Mouse (Mus musculus) heart, adult 2 months (tissue): ENCODE data around the gene Cacng4.

Source experiments
- CTCF ChIP-seq: fragments of 200-600 bp; IDR thresholded peaks from 2 replicates; pipeline ENCODE4 v1.8.1; 2022; ENCODE audit warnings: antibody characterized with exemption, mild to moderate bottlenecking, moderate library complexity
- POLR2A ChIP-seq: fragments of 200-500 bp; IDR thresholded peaks from 2 replicates; pipeline ENCODE4 v1.6.1; 2011; ENCODE audit warnings: mild to moderate bottlenecking, low read depth, low read length, control low read depth; ENCODE audit not compliant: insufficient read depth

DNA sequence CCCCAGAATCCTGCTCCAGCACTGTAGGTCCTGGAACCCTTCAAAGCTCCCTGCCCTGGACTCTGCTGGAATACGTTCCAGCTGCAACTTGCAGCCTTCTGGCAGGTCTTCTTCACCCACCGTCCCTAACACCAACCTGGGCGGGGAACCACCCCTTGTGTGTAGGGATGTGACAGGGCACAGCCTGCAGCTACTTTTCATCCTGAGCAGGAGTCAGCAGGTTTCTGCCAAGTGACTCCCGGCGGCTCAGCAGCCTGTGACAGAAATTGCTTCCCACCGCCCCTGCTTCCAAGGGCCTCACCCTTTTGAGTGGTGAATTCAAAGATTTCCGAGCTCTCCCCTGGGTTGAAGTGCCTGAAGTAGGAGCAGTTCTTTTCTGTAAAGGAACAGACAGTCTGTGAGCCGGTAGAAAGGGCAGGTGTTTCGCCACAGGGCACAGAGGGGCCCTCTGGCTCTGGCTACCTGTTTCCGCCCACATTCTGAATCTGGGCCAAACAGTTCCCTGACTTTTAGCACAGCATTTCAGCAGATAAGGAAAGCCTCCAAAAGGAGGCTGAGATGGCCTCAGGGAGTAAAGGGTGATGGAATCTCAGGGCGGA is 88.8 kb downstream of the Cacng4 start:
- TF ChIP-seq POLR2A: no peak
- TF ChIP-seq CTCF: no peak
